Mouse (Mus musculus) CH12.LX (cell line): ENCODE measurements at regions not wholly inside any gene's neighbourhood (a gene's known extent, or its start where the extent isn't known, plus 50 kb on each side); places are given as distances from the start of the nearest gene placed in this dataset.

Experiments used
- CTCF ChIP-seq, 2 experiments: IDR thresholded peaks in 1 of 2; conservative IDR thresholded peaks in 1 of 2; 2 replicates each; pipeline ENCODE4 v1.5.1; 2011 to 2012; ENCODE audit warnings: low read depth in 2 of 2, low read length in 2 of 2, improper control_type of control experiment in 1 of 2, inconsistent platforms in 1 of 2, mild to moderate bottlenecking in 1 of 2, moderate library complexity in 1 of 2
- EP300 ChIP-seq: IDR thresholded peaks from 2 replicates; pipeline ENCODE4 v1.6.1; 2011; ENCODE audit warnings: low read length, improper control_type of control experiment
- MAFK ChIP-seq: IDR thresholded peaks from 2 replicates; pipeline ENCODE4 v1.6.1; 2011; ENCODE audit warnings: low read length, improper control_type of control experiment; ENCODE audit not compliant: insufficient replicate concordance
- MXI1 ChIP-seq: IDR thresholded peaks from 2 replicates; pipeline ENCODE4 v1.6.1; 2011; ENCODE audit warnings: mild to moderate bottlenecking, low read depth, low read length, improper control_type of control experiment

- TF ChIP-seq MXI1 (no peak), MAFK (no peak), EP300 (no peak), CTCF (conservative IDR thresholded peaks at IDR 0.05 in 1 of 2, IDR thresholded peaks at IDR 0.05 in 1 of 2; ENCODE audit: low read depth in 2 of 2, low read length in 2 of 2) (no peak)
Measured at GRCm38 (mm10) chr2:115095351-115095750, 440.6 kb upstream of the Dph6 start.
